Mouse (Mus musculus) granulocyte monocyte progenitor cell, adult 5-6 weeks (primary cell): ENCODE data around the gene Rftn1. TPM values are rescaled to one million over a fixed set of nuclear protein-coding genes. Genes with fewer than 3 reads are reported as not detected.

Experiments
- ATAC-seq: replicated peaks from 2 replicates; pipeline ENCODE4 v1.8.0; 2016; ENCODE audit warnings: mild to moderate bottlenecking, moderate TSS enrichment, inconsistent platforms; ENCODE audit not compliant: poor library complexity, severe bottlenecking
- total RNA-seq, 2 experiments: library from RNA; stranded (forward) in 1 of 2; stranded (reverse) in 1 of 2; fragments of 200-712, 200-1000 nt in 1 of 2; fragments of >200 nt in 1 of 2; fragmentation: Nextera tagmentation in 1 of 2; gene quantifications; 2 replicates each; pipeline ENCODE4 v1.2.3; 2014 to 2017

The Rftn1 gene
- total RNA-seq, 2 experiments from 2014 or later: 9.8 to 32.4 TPM

- ATAC-seq: no peak
These were observed 16.7 kb downstream of the Rftn1 start for GRCm38 (mm10) chr17:50173776-50174175.

- no peak for ATAC-seq
These were observed 17.1 kb downstream of the Rftn1 start for GRCm38 (mm10) chr17:50173368-50173767.

GRCm38 (mm10) chr17:50172795-50173194 lies 17.7 kb downstream of the Rftn1 start:
- ATAC-seq: no peak

GRCm38 (mm10) chr17:50170935-50171545 lies 19.4 kb downstream of the Rftn1 start:
- ATAC-seq: peak; percentile 63

GRCm38 (mm10) chr17:50169946-50170427 lies 20.5 kb downstream of the Rftn1 start:
- peak; percentile 58 for ATAC-seq

- no peak for ATAC-seq
These were observed 29.3 kb downstream of the Rftn1 start for GRCm38 (mm10) chr17:50160904-50161805.

- no peak for ATAC-seq
These were observed 30.1 kb downstream of the Rftn1 start for GRCm38 (mm10) chr17:50160357-50160756.

- peak; percentile 52 for ATAC-seq
These were observed 30.7 kb downstream of the Rftn1 start for GRCm38 (mm10) chr17:50159816-50160215.

- peak; percentile 55 for ATAC-seq
These were observed 31.9 kb downstream of the Rftn1 start for GRCm38 (mm10) chr17:50158565-50158964.

- ATAC-seq: peak; percentile 75
These were observed 33.0 kb downstream of the Rftn1 start for GRCm38 (mm10) chr17:50157190-50158150.

GRCm38 (mm10) chr17:50152085-50152484 lies 38.4 kb downstream of the Rftn1 start:
- ATAC-seq: no peak

- ATAC-seq: no peak
These were observed 39.2 kb downstream of the Rftn1 start for GRCm38 (mm10) chr17:50151208-50151723.

GRCm38 (mm10) chr17:50150416-50151207 lies 39.9 kb downstream of the Rftn1 start:
- no peak for ATAC-seq

GRCm38 (mm10) chr17:50149690-50150210 lies 40.7 kb downstream of the Rftn1 start:
- ATAC-seq: no peak; the same call in 1 of the 2 replicates

GRCm38 (mm10) chr17:50147831-50148587 lies 42.5 kb downstream of the Rftn1 start:
- peak; percentile 71 for ATAC-seq

GRCm38 (mm10) chr17:50143354-50143753 lies 47.1 kb downstream of the Rftn1 start:
- ATAC-seq: no peak

- ATAC-seq: no peak
These were observed 47.9 kb downstream of the Rftn1 start for GRCm38 (mm10) chr17:50142553-50142952.

GRCm38 (mm10) chr17:50142151-50142550 lies 48.3 kb downstream of the Rftn1 start:
- ATAC-seq: no peak
